Mouse (Mus musculus) heart, adult 11 months (tissue): ENCODE data around the gene Apobec3.

Experiments
- DNase-seq: peaks from one replicate; pipeline ENCODE4 v3.0.0; 2022

Gene Apobec3

DNA sequence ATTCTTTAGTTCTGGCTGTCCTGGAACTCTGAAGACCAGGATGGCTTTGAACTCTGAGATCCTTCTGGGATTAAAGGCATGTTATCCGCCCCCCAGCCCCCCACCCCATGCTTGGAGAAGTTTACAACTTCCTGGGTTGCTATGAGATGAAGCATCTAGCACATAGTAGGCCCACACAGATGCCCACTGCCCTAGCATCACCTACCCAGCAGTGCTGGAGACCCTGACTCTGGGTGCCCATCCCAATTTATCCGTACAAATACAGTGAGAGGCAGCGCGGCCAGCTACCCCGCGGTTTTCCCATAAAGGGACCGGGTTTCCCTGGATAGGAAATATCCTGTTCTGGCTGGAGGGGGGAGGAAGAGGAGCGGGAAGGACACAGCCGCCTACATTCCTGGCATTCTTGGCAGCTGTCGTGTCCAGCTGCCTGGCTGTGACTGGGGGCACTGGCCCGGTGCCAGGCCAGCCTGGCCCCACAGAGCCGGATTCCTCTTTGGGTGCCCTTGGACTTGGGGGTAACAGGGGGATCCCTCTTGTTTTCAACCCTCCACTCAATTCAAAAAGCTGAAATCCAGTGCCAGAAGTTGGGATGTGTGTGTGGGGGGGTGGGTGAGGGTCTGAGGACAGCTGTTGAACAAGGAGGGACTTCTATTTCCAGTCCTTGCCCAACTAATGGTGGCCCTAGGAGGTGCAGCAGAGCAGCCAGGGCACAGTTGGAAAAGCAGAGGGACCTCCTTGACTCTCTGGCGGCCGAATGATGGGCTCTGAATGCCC is 60.5 kb downstream of the Apobec3 start:
- DNase-seq, result peak; percentile 98

DNA sequence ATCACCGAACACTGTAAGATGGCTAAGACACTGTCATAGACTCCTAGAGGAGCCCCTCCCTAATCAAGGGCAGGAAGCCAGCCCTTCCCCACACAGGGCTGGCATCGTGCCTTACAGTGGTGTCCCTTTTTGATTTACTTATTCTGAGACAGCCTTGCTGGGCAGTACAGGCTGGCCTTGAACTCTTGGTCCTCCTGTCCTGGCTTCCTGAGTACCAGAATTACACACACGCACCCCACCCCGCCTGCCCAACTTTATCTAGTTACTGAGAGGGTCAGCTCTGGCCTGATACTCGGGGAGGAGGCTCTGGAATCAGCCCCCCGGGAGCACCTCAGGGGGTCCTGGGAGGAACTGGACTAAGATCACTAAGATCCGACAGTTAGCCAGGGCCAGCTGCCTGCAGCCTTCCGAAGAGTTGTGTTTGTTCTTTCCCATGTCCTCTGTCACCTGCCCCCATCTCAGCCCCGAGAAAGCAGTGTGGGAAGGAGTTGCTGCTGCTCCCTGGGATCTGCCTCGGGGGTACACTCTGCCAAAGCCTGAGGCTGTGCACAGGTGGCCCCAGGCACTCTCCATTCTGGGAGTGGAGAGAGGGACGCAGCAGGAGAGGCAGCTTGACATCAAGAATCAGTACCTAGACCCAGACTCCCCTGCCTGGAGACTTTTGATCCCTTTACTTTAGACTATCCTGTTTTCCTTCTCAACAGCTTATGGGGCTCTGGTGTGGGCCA is 61.2 kb downstream of the Apobec3 start:
- DNase-seq, result peak; percentile 95

DNA sequence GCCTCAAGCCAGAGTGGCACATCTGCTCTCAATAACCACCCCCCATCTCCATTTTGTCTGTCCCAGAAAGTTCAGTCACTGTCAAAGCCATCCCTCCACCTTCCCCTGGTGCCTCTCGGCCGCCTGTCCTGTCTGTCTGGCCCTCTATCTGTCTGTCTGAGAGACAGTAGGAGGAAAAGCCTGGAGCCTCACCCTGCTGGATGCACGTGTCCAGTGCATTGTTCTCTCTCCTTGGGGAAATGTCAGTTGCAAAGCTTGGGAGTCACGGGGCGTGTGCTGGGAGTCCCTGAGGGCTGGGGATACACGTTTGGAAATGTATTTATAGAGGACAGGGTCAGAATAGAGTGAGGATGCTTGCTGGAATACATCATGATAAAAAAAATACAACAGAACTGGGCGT is 62.0 kb downstream of the Apobec3 start:
- peak; percentile 98 for DNase-seq

DNA sequence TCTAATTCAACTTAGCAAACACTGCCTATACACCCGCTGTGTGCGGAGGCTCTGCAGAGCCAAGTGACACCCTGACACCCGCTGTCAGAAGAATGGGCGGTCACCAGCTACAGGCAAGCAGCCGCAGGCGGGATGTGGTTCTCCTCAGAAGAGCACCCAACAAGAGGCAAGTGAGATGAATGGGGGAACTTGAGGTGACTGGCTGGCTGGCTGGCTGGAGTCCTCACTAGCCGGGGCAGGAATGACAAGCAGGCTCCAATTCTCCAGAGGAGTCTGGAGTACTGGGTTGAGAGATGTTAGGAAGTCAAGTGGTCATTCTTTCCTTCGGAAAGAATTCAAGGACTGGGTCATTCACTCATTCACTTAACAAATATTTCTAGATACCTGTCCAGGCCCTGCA is 65.1 kb downstream of the Apobec3 start:
- DNase-seq, result no peak

DNA sequence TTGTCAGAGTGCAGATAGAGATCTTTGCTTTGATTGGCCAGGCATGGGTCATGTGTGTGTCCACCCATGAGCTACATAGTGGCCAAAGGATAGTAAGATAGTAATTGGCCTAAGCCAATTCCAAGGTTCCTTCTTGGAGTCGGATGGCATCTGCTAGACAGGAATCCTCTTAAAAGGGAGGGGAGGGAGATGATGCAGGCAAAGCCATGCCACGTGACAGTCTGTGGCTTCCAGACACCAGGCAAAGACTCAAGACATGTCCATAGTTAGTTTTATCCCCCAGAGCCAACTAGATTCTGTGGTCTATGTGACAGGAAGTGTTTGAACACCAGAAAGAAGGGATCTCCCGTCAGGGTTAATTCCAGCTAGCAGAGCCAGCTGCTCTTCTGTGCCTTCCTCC is 67.0 kb downstream of the Apobec3 start:
- DNase-seq, result no peak

DNA sequence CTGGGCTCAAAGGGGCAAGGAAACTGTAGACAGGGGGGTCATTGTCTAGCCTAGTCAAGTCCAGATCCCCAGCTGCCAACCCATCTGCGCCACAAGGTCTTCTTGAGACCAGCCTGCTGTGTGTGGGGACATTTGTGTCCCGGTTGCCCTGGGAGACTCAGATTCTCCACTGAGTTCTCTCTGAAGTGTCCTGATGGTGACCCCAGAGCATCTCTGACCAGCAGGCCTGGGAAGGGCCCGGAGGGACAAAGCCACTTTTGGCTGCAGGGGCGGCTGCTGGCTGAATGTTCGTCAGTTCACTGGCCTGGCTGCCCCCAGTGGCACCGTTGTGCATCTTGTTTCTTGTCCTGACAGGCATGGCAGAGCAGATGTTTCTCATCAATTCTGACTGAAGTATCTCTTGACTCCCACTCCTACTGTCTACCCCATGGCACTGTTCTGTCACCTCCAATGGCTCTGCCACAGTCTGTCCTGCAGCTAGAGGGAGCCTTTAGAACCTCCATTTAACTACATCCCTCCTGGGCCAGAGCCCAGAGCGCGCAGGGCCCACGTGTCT is 70.0 kb downstream of the Apobec3 start:
- peak; percentile 96 for DNase-seq

DNA sequence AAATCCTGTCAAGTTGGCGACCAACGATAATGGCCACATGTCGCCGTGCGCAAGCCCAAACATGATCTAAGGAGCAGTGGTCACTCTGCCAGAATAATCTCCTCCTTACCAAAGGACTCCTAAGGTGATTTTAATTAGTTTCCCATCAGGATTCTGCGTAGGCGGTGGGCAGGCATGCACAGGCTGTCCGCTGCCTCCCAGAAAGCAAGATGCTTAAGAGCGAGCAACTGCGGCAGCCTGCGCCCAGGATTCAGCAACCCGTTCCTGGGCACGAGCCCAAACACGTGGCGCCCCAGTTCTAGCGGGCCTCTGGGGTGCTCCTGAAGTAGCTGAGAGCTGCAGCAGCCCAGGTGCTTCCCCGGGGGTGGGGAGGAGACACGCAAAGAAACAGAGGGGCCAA is 71.2 kb downstream of the Apobec3 start:
- DNase-seq, result no peak

DNA sequence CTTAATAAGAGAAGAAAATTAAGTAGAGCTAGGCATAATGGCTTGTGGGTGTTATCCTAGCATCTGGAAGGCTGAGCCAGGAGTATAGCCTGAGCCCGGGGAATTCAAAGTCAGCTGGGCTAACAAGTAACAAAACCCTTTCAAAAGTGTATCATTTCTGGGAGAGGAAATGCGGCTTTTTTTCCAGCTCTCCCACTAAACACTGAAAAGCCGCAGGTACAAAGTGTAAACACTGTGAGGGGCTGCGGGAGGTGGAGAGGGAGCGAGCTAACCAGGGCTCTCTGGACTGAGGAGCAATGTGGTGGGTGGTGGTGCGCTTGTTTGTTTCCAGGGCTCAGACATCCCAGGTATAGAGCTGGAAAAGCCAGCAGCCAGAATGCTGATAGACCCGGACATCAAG is 72.9 kb downstream of the Apobec3 start:
- DNase-seq, result no peak
